Mouse (Mus musculus): ENCODE results near the gene Actn1.
A peak's percentile ranks its signal among the peaks of the same experiment; 100 is the strongest.

Actn1 gene

DNA sequence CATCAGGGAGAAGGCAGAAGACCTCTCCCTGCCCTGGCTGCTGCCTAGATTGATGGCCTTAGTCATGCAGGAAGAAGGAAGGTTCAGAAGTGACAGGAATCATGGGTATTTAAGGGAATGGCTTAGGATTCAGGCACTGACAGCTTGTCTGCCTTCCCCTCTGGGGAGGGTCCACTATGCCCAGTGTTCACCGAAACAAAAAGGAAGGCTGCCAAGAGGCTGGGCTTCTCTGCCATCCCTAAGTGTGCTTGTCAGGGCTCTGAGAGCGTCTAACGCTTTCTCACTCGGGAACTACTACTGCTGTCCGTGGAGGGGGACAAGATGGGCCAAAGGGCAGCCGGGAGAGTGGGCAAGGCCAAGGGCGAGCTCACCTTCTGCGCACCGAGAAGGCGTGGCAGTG, 69.3 kb downstream of the Actn1 start:
- no peak for DNase-seq (ENCODE audit: low read depth, low spot score)

DNA sequence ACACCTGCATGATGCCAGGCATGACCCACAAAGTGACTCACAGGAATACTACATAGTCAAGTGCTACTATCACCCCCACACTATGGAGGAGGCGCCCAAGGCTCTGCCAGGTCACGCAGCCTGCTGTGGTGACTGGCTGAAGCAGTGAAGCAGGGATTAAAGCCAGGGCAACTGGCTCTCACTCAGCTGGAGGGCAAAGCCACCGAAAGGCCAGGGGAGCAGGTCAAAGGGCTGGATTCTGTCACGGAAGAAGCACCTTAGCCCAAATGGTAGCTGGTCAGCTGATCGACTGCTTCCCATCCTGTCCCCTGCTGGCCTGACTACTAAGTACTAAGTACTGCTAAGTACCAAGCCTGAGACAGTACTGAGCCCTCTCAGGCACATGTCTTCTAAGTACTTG, 76.1 kb downstream of the Actn1 start:
- DNase-seq (ENCODE audit: low read depth, low spot score), result no peak

DNA sequence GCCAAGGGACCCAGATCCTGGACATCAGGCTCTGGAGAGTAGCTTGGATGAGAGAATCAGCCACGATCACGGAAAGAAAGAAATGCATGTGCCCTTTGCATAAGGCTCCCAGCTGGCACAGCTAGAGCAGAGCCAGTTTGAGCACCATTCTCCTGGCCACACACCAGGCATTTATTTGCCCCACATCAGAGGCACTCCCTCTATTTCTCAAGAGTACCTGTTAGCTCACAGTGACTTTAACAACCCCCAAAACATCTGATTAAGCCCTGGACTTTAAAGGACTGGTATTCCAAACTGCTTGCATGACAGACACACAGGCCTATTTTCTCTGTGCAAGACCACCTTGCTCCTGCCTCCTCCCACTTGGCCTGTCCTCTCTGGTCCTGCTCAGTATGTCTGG, 78.3 kb downstream of the Actn1 start:
- DNase-seq (ENCODE audit: low read depth, low spot score), result no peak

DNA sequence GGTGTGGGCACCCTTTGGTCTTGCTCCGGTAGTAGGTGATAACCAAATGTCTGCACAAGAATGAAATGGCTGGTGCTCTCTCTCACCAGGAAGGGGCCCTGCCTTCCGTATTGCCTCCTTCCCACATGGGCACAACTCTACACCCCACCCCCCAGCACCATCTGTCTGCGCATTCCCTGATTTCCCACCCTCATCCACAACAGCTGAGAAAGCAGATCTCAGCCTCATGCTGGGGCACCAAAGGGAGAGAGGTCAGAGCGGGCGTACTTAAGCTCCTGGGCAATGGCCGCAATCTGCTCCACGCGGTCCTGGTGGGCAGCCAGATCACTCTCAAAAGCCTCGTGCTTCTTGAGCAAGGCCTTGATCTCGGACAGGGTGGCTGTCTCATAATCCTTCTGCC, 82.1 kb downstream of the Actn1 start:
- DNase-seq (ENCODE audit: low read depth, low spot score), result no peak

DNA sequence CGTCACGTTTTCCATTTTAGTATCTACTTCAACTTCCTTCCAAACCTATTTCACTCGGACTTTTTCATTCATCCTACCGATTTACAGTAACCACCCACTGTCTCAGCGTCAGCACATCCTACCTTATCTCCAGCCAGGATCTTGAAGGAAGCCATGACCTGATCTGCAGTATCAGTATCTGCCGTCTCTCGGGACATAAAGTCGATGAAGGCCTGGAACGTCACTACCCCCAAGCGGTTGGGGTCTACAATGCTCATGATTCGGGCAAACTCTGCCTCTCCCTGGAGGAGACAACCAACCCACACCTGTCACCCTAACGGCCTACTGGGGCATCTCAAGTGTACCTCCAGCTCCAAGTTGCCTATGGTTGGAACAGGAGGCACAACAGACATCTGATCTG, 91.4 kb downstream of the Actn1 start:
- no peak for DNase-seq (ENCODE audit: low read depth, low spot score)

DNA sequence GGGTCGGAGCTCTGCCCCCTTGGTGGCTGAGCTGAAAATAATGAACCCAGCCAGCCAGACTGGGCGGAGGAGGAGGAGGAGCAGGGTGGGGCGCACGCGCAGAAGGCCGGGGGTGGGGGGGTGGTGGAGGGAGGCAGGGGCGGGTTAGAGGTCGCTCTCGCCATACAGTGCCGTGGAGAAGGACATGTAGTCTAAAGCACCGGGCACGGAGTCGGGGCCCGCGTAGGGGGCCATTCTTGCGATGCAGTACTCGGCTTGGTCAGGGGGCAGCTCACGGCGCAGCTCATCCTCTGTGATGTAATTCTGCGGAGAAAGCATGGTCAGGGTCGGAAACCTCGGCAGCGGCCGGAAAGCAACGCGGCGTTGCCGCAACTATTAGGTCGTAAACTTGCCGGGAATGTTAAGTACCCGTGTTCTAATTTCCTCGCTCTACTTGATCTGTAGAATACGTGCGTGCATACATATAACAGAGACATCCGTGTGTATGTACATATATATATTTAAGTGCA, 91.9 kb downstream of the Actn1 start:
- peak; percentile 85 for DNase-seq (ENCODE audit: low read depth, low spot score)

DNA sequence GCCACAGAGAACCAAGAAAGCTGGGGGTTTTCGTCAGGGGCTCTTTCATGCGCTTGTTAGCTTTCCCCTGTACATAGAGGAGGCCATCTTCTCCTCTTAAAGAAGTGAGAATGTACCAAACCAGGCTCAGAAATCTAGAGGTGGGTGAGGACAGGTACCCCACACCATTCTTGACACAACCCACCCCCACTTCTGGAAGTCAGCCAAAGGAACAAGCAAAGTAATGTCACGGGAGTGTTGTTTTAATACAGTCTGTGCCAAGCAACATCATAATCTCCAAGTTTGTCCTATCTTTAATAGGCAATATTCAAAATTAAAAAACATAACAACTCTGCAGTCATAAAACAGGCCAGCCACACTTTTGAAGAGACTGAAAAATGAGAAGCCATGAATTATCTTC, 92.8 kb downstream of the Actn1 start:
- DNase-seq (ENCODE audit: low read depth, low spot score), result no peak

DNA sequence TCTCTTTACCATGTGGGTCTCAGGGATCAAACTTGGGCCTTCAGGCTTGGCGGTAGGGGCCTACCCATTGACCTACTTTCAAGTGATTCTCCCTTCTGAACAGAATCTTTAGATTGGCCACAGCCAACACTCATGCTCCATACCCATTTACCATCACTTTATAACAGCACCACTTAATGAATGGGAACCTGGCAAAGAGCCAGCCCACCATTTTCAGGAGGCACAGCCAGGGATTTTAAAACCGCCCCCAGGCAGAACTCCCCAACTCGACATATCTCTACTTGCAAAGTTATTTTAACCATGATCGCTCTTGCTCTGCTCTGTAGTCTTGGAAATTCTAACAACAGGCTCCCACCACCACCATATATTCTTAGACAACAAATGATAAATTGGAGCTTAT, 93.5 kb downstream of the Actn1 start:
- DNase-seq (ENCODE audit: low read depth, low spot score), result no peak

DNA sequence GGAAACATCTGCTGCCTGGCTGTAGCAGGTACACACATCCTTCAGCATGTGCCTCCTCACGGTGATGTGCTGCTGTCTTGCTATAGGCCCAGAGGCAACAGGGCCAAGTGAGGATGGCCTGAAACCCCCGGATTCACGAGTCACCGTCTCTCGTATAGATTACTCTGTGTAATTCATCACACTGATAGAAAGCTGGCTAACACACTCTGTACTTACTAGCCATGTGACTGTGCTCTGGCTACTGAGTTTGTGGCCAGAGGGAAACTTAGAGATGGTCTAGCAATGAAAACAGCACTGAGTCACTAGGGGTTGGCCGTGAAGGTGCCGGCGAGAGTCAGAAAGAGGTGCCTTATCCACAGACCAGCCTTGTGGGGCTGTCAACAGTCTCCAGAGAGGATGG, 95.6 kb downstream of the Actn1 start:
- DNase-seq (ENCODE audit: low read depth, low spot score), result no peak

DNA sequence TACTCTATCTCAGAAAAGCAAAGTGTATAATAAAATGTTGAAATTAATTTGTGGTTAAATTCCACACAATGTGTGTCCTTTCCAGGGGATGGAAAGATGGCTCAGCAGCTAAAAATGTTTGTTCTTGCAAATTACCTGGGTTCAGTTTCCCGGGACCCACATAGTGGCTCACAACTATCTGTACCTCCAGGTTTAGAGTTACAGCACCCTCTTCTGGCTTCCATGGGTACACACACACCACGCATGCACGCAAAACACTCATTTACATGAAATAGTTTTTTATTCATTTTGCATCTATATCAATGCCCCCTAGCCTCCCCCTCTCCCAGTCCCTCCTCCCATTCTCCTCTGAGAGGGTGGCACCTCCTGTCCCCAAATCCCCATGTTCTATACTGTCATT, 97.7 kb downstream of the Actn1 start:
- no peak for DNase-seq (ENCODE audit: low read depth, low spot score)

DNA sequence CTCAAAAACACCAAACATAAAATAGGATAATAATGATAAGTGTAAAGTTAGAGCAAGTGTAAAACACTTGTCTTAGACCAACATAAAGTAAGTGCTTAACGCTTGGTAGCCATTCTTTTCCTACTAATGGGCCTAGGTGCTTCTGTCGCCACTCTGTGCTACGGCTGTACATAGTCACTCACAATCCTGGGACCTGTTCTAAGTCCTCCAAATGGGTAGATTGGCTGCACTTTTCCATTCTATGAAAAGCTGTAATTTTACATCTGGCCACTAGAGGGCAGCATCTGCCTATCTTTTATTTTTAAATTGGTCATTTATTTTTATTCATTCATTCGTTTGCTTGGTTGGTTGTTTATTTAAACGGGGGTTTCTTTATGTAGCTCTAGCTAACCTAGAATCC, 102.5 kb downstream of the Actn1 start:
- DNase-seq (ENCODE audit: low read depth, low spot score), result peak; percentile 50

DNA sequence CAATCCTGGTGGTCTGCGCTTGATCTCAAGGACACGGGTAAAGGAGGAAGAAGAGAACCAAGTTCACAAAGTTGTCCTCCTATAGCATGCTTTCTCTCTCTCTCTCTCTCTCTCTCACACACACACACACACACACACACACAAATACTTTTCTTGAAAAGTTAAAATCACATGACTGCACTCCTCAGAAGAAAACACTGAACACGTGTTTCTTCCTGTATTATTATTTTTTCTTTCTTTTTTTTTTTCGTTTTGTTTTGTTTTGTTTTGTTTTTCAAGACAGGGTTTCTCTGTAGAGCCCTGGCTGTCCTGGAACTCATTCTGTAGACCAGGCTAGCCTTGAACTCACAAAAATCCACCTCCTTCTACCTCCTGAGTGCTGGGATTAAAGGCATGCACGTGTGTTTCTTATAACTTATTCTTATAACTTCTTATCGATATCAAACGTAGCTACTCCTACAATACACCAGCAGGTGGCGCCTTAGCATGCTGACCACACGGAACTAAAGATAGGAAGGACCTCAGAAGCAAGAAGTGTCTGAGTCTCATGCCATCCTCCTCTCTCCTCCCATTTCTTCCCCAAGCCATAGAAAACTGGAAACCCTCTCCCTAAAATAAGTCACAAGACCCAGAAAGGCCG, 106.4 kb downstream of the Actn1 start:
- peak; percentile 85 for DNase-seq (ENCODE audit: low read depth, low spot score)

DNA sequence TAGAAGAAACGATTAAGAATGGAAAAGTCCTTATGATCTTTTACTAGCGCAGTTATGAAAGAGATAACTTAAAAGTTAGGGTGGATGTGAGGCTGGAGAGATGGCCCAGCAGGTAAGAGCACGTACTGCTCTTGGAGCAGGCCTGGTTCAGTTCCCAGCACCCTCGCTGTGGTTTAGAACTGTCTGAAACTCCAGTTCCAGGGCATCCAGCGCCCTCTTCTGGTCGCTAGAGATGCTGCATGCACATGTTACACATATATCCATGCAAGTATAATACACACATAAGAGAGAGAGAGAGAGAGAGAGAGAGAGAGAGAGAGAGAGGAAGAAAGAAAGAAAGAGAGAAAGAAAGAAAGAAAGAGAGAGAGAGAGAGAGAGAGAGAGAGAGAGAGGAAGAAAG, 107.1 kb downstream of the Actn1 start:
- no peak for DNase-seq (ENCODE audit: low read depth, low spot score)

DNA sequence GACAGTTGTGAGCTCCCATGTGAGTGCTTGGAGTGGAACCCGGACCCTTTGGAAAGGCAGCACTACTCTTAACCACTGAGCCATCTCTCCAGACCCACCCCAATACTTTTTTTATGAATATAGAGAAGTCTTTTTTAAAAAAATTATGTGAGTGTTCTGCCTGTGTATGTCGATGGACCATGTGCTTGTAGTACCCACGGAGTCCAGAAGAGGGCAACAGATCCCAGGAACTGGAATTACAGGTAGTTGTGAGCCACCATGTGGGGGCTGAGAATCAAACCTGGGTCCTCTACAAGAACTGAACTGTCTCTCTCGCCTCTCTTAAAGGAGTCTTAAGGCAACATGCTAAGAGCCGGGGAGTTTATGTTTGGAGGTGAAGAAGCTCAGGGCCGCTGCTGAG, 108.3 kb downstream of the Actn1 start:
- no peak for DNase-seq (ENCODE audit: low read depth, low spot score)

DNA sequence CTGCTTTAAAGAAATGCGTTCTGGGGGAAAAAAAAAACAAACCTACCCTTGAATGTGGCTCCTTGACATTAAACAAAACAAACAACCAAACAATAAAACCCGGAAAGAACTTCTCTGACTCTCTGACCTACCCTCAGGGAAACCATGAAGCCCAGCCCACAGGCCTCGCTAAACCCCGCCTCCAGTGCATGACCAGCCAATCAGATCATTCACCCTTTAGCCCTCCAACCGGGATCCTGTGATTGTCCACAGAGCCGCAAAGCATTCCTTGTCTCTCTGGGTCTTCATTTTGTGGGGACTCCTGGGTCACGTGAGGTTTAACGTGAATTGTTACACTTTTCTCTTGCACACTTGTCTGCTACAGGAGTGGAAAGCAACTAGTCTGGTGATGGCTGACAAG, 109.5 kb downstream of the Actn1 start:
- DNase-seq (ENCODE audit: low read depth, low spot score), result no peak

DNA sequence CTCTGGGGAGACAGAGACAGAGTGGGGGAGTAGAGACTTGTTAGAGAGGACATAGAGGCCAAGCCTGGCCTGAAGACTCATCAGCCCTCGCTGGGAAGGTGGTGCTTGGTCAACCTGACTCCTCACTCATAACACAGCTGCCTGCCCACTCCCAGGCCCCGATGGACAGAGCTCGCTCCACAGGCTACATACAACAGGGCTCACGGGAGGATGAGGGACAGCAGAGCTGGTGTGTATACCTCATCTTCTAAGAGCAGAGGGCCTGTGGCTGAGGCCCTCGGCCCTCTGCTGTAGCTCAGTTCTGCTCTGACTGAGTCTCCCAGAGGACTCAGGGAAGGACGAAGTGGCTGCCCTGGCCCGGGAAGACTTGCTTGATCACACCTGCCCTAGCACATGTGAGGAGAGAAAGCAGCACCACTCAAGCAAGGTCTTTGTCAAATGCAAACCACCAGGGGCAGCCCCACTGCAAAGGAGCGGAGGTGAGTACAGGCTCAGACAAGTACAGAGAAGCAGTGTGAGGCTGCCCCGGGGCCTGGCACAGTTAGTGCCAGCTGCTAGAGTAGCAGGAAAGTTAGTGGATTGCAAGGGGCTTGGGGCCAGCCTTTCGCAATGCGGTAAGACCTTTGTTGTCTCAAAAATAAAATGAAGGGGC, 112.5 kb downstream of the Actn1 start:
- DNase-seq (ENCODE audit: low read depth, low spot score), result peak; percentile 78

DNA sequence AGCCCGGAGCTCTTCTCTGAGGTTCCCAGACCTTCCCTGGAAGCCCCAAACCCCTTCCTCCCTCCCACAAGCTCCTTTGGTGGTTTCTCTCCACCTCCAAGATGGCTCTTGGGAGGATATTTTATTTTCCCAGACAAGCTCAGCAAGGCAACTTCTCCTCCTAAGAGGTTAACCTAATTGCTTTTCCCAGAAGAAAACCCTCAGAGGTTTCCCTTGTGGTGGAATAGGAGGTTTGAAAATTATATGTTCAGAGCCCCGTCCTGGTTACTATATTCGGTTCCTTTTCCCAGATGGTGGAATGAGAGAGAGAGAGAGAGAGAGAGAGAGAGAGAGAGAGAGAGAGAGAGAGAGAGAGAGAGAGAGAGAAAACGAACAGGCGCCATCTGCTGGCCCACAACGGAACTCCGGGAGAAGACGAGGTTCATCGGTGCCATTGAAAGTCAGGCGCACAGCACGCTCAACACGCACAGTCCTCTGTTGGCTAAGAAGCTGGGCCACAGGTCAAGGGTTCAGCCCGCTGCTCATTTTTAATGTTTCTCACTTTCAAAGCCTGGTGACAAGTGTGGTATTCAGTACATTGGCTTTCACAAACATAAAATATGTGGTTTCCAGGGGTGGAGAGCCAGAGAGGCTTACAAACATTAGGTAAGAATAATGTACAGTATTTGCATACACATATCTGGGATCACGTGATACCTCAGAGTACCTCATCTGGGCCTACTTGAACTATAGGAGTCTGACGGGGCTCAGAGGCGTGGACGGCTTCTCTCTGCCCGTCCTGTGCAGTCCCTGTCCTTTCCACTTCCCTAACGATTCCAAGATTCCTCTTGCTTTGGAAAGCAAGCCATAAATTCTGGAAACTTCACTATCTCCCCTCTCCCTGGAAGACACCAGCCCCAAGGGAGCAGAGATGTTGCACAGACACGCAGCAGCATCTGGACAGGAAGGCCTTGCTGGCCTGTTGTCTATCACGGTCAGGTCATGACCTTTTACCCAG, 113.6 kb downstream of the Actn1 start:
- peak; percentile 89 for DNase-seq (ENCODE audit: low read depth, low spot score)

DNA sequence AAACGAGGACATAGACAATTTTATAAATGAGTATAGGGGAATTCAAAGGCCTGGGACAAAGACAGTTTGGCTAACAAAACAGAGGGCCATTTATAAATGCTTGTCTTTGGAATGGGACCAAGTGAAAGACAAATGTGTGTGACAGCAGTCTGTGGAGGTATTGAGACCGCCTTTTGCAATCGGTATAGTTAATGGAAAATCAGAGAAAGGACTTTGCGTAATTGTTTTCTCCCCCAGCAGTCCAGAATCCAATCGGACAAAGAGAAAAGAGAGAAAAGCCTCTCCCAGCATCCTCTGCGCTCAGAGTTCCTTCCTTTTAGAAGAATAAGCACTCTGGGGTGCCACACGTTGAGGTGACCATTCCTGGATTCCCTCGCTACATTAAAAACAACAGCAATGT, 114.8 kb downstream of the Actn1 start:
- no peak for DNase-seq (ENCODE audit: low read depth, low spot score)

DNA sequence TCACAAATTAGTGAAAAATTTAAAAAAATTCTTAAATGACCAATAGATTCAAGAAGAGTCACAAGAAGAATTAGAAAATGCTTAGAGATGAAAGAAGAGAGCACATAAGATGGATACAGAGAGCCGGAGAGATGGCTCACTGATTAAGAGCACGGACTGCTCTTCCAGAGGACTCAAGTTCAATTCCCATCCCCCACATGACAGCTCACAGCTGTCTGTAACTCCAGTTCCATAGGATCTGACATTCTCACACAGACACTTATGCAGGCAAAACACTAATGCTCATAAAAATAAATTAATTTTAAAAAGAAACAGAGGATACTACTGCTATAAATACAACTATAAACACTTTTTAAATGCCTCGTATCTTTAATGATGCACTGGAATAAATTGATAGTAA, 115.3 kb downstream of the Actn1 start:
- DNase-seq (ENCODE audit: low read depth, low spot score), result no peak

DNA sequence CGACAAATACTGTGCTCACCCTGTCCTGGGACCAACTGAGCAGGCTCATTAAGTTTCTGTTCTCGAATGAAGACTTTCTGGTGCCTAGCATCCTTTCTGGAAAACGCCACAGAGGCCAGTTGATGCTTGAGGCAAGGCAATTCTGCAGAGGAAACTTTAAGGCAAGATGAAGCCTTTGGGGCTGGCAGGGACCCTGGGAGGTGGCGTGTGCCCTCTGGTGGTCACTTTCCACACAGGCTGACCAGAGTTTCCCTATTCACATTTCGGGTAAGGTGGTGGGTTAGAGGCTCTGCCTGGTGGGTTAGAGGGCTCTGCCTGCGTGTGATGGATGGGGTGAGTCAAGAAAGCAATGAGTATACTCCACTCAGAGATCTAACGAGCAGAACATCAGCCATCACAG, 118.7 kb downstream of the Actn1 start:
- peak; percentile 60 for DNase-seq (ENCODE audit: low read depth, low spot score)

DNA sequence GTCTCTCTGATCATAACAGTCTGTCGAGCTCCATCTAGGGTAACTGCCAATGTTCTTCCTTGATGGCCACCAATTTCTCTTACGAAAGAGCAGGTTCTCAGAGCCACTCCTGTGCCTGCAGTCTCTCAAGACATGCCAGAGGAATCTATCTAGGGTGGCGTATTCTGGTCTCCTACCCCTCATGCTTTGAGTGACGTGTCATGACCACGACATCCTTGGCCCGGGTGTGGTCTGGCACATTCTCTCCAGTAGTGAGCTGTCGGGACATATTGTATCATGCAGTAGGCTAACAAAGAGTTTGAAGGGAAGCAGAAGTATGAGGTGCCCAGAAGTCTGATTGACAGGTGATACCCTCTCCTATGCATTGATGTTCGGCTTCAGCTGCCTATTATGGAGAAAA, 119.2 kb downstream of the Actn1 start:
- DNase-seq (ENCODE audit: low read depth, low spot score), result no peak

DNA sequence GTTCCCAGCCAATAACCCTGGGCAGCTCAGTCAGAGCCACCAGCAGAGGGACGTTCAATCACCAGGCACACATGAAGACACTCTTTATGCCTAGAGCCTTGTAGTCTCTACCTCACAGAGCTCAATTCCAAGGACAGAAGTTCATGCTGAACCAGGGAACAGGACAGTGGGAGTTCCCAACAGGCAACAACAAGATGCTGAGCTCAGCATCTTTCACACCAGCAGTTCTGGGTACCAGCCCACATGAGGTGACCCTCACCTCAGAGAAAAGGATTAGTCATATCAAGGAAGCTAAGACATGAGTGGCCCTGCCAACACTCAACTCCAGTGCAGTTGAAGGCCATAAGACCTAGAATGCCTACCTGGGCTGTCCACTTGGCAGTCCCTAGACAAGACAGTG, 122.4 kb downstream of the Actn1 start:
- no peak for DNase-seq (ENCODE audit: low read depth, low spot score)
